Mouse (Mus musculus): ENCODE measurements at regions not wholly inside any gene's neighbourhood (a gene's known extent, or its start where the extent isn't known, plus 50 kb on each side); places are given as distances from the start of the nearest gene placed in this dataset.

GRCm38 (mm10) chr3:9373896-9374295, 236.0 kb downstream of the Zfp704 start:
- DNase-seq: no peak

DNA sequence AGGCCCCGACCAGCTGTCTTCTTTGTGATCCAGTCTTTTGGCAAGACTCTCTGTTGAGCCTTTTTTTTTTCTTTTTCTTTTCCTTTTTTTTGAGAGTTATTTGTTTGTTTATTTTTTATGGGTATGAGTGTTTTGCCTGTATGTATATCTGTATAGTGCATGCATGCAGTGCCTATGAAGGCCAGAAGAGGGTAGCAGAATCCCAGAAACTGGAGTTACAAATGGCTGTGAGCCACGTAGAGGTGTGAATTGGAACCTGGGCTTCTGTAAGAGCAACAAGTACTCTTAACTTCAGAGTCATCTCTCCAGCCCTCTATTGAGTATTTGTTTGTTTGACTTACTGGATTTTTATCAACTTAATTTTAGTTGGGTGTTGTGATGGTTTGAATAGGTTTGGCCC, 239.8 kb downstream of the Zfp704 start:
- no peak for DNase-seq

DNA sequence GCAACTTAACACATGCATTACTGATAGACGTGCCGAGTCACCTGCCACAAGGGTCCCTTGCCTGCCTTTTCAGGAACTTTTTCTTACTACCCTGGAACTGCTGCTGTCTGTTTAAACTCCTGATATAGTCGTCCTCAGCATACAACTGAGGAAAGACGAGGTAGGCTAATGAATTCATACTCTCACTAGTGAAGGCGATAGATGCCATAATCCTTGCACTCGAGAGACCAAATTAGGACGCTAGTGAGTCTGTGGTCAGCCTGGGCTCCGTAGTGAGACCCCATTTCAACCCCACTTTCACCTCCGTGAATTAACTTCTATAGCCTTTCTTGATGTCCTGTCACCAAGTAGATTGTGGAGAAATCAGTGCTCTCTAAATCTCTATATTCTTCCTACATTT, 244.1 kb downstream of the Zfp704 start:
- no peak for DNase-seq

DNA sequence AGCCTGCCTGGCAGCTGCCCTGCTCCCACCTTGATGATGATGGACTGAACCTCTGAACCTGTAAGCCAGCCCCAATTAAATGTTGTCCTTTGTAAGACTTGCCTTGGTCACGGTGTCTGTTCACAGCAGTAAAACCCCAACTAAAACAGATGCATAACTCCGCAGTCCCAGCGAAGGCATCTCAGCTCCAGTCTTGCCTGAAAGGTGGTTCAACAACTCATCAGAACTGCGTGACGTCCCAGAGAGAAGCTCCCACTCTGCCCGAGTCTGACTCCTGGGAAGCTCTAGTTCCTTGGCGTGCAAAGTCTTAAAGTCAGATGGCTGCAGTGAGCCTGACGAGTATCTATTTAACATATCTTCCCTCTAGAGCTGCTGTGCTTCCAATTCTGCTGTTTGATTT, 250.7 kb downstream of the Zfp704 start:
- no peak for DNase-seq

DNA sequence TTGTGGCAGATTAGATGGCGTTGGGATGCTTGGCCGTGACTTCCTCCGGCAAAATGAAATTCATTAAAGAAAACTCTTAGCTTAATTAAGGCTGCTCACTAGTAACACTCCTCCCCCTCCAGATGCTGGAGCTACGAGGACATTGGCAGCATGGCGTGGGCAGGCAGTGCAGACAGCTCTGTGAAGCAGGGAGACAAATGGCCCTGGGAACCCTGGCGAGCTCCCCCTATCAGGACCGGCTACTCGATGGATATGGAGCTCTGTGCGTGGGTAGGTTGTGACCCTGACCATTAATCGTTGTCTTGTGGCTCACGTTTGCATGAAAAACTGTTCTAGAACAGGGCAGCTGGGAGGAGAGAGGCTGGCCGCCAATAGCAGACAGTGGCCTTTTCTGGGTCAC, 251.8 kb downstream of the Zfp704 start:
- no peak for DNase-seq

- DNase-seq: no peak
These were observed 252.2 kb downstream of the Zfp704 start for GRCm38 (mm10) chr3:9357639-9358038.

DNA sequence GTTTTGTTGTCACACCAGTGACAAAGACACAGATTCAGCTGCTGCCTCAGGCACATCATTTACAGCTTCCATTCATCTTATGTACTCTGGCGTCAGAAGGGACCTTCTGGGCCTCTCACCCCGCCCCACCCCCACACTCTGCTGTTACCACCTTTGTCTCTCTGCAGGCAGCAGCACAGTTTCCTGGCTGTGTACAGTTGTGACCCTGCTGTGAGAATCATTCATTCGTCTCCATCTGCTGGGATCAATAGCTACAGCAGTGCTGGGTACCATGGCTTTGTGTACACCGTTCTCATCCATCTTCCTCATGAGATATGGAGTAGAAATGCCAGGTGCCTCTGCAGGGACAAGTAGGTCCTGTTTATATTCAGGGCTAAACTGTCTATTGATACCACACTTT, 254.0 kb downstream of the Zfp704 start:
- DNase-seq: no peak

- no peak for DNase-seq
These were observed 255.1 kb downstream of the Zfp704 start for GRCm38 (mm10) chr3:9354756-9355155.

DNA sequence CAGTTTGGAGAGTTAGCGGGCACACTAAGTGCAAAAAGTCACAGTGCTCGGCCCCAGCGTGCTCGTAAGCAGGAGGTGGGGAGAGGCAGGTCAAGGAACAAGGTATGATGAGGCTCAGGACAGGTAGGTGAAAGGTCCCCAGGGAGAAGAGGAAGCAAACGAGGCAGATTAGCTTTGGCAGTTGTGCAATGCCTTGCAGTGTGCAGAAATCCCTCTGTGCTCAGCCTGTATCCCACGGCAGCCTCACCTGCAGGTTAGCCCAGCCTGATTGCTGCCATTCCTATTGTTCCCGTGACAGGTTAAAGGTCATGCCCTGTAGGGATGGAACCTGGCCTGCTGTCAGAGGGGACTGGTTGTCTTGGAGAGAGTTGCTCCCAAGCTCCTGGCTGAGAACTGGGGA, 257.6 kb downstream of the Zfp704 start:
- no peak for DNase-seq

- DNase-seq: no peak
These were observed 260.1 kb downstream of the Zfp704 start for GRCm38 (mm10) chr3:9349822-9350221.

DNA sequence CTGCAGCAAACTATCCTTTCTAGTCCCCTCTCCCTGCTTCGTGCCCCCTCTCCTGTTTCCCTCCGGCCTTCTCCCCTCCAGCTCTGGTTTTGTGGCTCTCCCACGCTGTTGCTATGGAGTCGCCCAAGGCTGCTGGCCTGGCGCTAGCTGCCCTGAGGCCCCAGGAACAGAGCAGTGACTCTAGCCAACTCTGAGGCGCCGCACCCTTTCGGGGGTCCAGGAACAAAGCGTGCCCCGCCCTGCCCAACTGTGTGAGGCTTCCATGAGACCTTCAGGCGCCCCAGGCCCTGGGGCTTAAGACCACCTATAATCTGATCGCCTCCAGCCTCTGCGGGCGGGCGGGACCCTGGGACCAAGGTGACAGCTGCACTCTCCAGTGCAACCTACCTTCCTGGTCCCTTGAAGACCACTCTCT, 262.4 kb downstream of the Zfp704 start:
- DNase-seq: no peak

DNA sequence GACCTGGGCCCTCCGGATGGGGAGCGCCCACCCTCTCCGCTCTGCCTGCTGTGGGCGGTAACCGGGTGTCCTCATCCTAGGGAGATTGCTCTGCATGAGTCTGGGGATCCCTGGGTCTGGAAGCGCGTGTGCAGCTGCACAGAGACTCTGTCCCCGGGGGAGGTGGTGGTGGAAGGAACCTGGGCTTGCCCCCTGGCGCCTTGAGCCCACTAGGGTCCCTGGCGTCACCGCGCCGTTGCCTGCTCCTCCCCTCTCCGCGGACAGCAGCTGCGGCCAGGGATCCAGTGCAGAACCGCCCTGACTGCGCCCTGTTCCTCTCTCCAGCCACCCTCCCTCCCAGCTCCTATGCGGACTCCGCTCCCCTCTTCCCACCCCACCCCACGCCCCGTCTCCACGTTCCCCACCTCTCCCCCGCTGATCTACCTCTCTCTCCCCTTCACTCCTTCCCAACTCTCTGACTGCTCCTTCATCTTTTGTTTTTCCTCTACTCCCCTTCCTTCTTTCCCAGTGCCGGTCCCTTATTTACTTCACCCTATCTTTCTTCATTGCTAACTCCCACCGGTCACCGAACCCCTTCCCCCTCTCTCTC, 262.9 kb downstream of the Zfp704 start:
- peak in 1 of 2 experiments; percentile 9 for DNase-seq

- no peak for DNase-seq
These were observed 263.5 kb downstream of the Zfp704 start for GRCm38 (mm10) chr3:9346356-9346755.

GRCm38 (mm10) chr3:9345885-9346284, 264.0 kb downstream of the Zfp704 start:
- no peak for DNase-seq

DNA sequence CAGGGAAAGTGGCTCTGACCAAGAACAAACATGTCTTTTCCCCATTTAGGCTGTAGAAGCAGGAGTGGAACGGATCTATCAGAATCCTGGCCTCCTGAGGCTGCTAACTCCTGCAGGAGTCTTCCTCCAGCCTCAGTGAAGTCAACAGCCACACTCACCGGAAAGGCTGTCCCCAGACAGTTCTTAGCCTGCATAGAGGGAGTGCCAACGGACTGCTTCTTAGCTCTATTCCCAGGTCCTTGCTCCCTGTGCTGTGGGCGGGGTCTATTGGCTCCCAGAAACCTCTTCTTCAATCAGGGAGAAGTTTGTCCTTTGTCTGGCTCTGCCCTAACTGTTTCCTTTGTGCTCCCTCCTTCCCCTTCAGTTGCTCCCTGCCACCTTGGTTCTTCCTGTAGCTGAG, 266.3 kb downstream of the Zfp704 start:
- no peak for DNase-seq

- DNase-seq: no peak
These were observed 267.7 kb downstream of the Zfp704 start for GRCm38 (mm10) chr3:9342167-9342566.

DNA sequence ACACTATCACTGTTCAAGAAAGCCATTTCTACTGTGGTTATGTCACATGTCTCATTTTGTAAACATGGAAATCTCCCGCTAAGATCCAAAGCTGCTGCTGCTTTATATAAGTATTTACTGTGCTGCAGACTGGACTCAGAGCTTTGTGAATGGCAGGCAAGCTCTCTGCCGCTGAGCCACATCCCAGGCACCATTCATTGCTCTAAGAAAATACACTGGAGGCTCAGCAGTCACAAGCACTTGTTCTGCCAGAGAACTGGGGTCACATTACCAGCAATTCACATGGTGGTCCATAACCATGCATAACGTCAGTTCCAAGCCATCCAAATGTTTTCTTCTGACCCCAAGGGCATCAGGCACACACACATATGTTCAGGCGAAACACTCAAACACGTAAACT, 268.2 kb downstream of the Zfp704 start:
- no peak for DNase-seq

DNA sequence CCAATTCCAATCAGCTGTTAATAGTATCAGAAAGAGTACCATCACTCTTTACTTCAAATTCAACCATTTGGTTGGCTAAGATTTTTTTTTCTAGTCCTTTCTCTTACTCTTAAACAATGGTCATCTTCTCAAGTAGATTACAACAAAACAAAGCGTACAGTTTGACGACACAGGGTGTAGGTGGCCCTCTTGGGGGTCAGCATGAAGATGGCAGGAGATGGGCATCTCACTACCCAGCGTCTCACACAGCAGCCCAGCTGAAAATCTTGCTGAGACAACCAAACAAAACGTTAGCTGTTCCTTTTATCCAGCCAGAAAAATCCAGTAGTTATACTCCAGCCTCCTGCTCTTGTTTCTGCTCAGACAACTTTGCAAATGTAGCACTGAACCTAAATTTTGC, 268.6 kb downstream of the Zfp704 start:
- no peak for DNase-seq

DNA sequence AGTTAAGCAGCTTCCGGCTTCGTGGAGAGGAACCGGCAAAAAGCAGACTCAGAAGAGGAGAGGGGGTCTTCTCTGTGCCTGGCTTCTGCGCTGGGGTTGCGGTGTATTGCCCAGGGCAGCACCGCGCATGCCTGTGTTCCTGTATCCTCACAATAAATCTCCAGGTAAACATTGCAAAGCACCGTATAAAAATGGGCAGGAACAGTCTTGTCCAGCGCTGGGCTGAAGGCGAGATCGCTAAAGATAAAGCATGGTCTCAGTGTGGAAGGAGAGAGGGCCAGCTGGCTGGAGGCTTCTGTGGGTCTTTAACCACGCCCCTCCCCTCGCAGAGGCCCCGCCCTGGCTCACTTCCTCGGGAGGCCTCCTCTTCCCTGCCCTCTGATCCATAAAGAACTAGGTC, 269.1 kb downstream of the Zfp704 start:
- no peak for DNase-seq

GRCm38 (mm10) chr3:9340344-9340743, 269.5 kb downstream of the Zfp704 start:
- no peak for DNase-seq

- DNase-seq: no peak
These were observed 270.2 kb downstream of the Zfp704 start for GRCm38 (mm10) chr3:9339669-9340068.

DNA sequence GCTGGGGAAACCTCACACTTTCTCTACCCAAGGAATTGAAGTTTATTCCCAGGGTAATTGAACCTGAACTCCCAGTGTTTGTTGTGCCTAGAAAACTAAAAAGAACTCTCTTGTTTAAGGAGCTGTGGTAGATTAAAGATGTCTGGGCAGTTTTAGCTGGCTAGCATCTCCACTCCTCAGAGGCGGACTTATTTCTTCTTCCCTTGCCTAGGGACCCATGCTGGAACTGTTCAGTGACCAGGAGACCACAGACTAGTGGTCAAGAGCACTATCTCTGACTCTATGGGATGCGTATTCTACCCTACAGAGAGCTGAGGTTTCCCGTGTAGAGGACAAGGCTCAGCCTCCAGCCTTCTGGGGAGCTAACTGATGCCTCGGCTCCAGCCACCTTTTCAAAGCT, 274.3 kb downstream of the Zfp704 start:
- DNase-seq: no peak

Measured in B cell, adult 2 months (primary cell).